Mouse (Mus musculus) stomach, postnatal 0 days (tissue): Measurements from ENCODE around the gene Tmem121. TPM values are rescaled to one million over a fixed set of nuclear protein-coding genes. Genes with fewer than 3 reads are reported as not detected.

Source experiments
- ATAC-seq: fragments of 200-750 bp; cut with Nextera tagmentation; 2 replicates; pipeline ENCODE4 v1.8.0; 2017; ENCODE audit not compliant: low FRiP score, low TSS enrichment
- DNase-seq: peaks from one replicate; pipeline ENCODE4 v3.0.0-alpha.2; 2016; ENCODE audit warnings: low spot score
- H3K27ac ChIP-seq: fragments of 300-500 bp; sonication (generic); replicated peaks from 2 replicates; pipeline ENCODE4 v1.5.1; 2014; ENCODE audit warnings: mild to moderate bottlenecking, control low read depth
- H3K27me3 ChIP-seq: fragments of 300-500 bp; sonication (generic); 2 replicates; pipeline ENCODE4 v1.6.1; 2014; ENCODE audit warnings: low read length; ENCODE audit not compliant: control insufficient read depth, insufficient read depth
- H3K36me3 ChIP-seq: fragments of 300-500 bp; sonication (generic); 2 replicates; pipeline ENCODE4 v1.6.1; 2014; ENCODE audit warnings: low read length, mixed read lengths; ENCODE audit not compliant: control insufficient read depth, insufficient read depth
- H3K4me1 ChIP-seq: fragments of 300-500 bp; sonication (generic); replicated peaks from 2 replicates; pipeline ENCODE4 v1.6.1; 2014; ENCODE audit warnings: antibody characterized with exemption; ENCODE audit not compliant: control insufficient read depth, insufficient read depth
- H3K4me2 ChIP-seq: fragments of 300-500 bp; sonication (generic); replicated peaks from 2 replicates; pipeline ENCODE4 v1.6.1; 2014; ENCODE audit warnings: low read depth, mild to moderate bottlenecking, control low read depth, moderate library complexity
- H3K4me3 ChIP-seq: fragments of 300-500 bp; sonication (generic); 2 replicates; pipeline ENCODE4 v1.5.1; 2014; ENCODE audit warnings: low read depth, low read length, control low read depth
- H3K9ac ChIP-seq: fragments of 300-500 bp; sonication (generic); 2 replicates; pipeline ENCODE4 v1.6.1; 2014; ENCODE audit warnings: mild to moderate bottlenecking, low read length, control low read depth, mixed read lengths
- H3K9me3 ChIP-seq: fragments of 300-500 bp; sonication (generic); 2 replicates; pipeline ENCODE4 v1.6.1; 2016; ENCODE audit warnings: low read length; ENCODE audit not compliant: control insufficient read depth
- CTCF ChIP-seq: IDR thresholded peaks from 2 replicates; pipeline ENCODE4 v1.5.1; 2016; ENCODE audit warnings: antibody characterized with exemption, low read depth, mild to moderate bottlenecking, moderate library complexity
- EP300 ChIP-seq: optimal IDR thresholded peaks from 2 replicates; pipeline ENCODE3; 2016; ENCODE audit warnings: antibody characterized with exemption
- WGBS: fragments of 180-500 bp; shearing (Covaris S2); extraction: QIAGEN DNeasy Blood & Tissue Kit; methylation state at CpG from one replicate; pipeline ENCODE4 v1.1.7; 2014; 5-methylcytosine and 5-hydroxymethylcytosine counted together
- polyA plus RNA-seq: library from polyadenylated mRNA; unstranded; fragments of >200 nt; fragmentation: Nextera tagmentation; extraction: Ambion mirVana; gene quantifications from 2 replicates; pipeline ENCODE4 v1.2.1, GENCODE M21; 2015

Gene Tmem121
- polyA plus RNA-seq, 1 experiment from 2014 or later, result 4.6 TPM

DNA sequence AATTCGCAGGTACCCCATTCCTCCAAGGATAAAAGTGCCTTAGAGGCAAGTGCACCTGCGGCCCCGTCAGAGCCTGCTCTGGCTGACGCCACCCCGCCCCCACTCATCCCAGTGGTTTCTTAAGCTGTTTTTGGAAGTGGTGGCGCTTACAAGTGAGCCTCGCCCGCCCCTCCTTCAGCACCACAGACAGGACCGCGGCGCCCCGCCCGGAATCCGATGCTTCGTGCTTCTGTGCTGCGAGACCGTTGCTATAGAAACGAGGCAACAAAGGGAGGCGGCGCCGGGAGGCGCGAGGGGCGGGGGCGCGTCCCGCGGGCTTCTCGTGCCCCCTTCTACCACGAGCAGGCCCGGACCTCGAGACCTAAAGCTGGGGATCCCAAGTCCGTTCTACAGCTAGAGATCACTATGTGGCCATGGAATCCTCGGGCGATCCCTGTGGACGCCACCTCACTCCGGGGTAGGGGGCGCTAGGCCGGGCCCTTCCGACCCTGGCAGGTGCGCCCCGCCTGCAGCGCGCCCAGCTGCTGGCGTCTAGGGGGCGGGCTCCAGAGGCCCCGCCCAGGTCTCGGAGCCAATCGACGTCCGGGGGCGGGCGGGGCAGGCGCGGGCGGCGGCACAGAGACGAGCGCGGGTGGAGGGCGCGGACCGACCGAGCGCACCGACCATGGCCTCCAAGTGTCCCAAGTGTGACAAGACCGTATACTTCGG lies 45.7 kb upstream of the Tmem121 start, which contains the start of gene Crip2:
Crip2 (plus strand) TSS at position 329 of the 708 bp plus-strand sequence.
- no peak for TF ChIP-seq EP300
- peak; percentile 48 for TF ChIP-seq CTCF
- H3K36me3 ChIP-seq, result peaks cover 18% of the 10 kb centered on the region
- DNase-seq (peak; percentile 87), ATAC-seq (peak; percentile 77)
- no peaks in the 10 kb centered on the region for H3K9me3 ChIP-seq
- H3K4me3 ChIP-seq, result peak within 1 kb of the TSS; percentile 55
- peaks cover 3% of the 10 kb centered on the region; the same call in 1 of the 2 replicates for H3K4me1 ChIP-seq
- H3K27me3 ChIP-seq, result no peaks in the 10 kb centered on the region
- peak within 1 kb of the TSS; percentile 61 for H3K9ac ChIP-seq
- under 1% methylated on average over 58 of the region's 68 CpGs for WGBS
- H3K27ac ChIP-seq, result peak within 1 kb of the TSS; percentile 82
- H3K4me2 ChIP-seq, result peak within 1 kb of the TSS; percentile 78

DNA sequence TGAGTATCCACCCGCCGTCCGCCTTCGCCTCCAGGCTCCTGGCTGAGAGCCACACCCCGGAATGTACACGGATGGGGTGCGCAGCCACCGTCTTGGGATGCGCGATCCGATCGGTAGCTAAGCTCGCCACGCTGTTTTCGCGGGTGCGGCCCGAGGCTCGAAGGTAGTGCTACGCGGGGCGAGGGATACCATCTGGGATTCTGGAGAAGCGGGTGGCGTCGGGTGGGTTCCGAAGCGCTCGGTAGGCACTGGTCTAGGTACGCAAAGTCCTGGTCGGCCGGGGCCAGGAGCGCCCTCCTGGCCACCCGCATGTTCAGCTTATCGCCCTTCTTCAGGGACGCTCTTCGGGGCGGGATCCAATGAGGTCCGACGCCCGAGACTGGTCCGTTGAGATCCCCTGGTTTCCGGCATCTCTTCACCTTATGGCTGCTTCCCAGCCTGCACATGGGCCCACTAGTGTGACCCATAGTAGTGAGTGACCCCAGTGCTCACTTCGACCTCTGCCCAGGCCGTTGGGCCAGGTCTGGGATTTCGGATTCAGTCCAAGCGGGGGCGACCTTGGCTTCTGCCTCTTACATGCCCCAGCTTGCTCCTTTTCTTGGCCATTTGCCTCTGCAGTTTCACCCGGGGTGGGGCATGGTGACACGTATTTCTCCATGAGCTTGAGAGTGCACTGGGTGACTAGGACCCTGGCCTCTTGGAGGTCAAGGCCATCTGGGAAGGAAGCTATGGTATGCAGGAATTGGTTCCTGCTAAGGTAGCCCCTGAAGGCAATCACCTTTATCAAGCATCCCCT lies 44.9 kb upstream of the Tmem121 start:
- Histone ChIP-seq H3K27me3 (no peaks in the 10 kb centered on the region), H3K27ac (peak overlapping the region; percentile 82), H3K9ac (peak overlapping the region; percentile 61), H3K9me3 (no peaks in the 10 kb centered on the region), H3K4me2 (peak overlapping the region; percentile 78), H3K4me1 (peaks cover 3% of the 10 kb centered on the region; the same call in 1 of the 2 replicates), H3K4me3 (peak overlapping the region; percentile 55), H3K36me3 (peaks cover 11% of the 10 kb centered on the region)
- TF ChIP-seq EP300 (no peak), CTCF (no peak)
- 3% methylated on average over 47 of the region's 49 CpGs for WGBS
- DNase-seq, result no peak
- no peak for ATAC-seq

DNA sequence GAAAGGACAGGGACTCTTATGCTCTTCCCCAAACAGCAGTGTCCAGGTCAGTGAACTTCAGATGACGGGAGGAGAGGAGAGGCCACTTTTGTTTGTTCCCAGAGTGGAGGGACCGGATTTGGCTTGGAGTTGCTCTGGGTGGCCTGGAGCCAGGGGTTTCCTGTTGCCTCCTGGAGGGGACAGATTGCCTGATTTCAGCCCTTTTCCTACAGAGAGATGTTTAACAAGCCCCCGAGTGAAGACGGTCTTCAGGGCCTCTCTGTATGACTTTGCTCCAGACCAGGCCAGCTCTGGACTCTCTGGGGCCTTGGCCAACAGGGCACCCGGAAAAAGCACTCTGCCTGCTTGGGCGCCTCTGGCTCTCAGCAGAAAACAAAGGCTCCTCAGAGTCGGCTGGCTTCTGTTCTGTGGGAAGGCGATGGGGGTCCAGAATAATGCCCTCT lies 44.2 kb upstream of the Tmem121 start:
- Histone ChIP-seq H3K4me3 (peak overlapping the region; percentile 55), H3K9me3 (no peaks in the 10 kb centered on the region), H3K27ac (peak overlapping the region; percentile 82), H3K27me3 (no peaks in the 10 kb centered on the region), H3K9ac (peak overlapping the region; percentile 61), H3K4me1 (peaks cover 7% of the 10 kb centered on the region), H3K36me3 (0 out of 2 replicates have a peak, but pooled peaks cover 4% of the 10 kb centered on the region), H3K4me2 (peak overlapping the region; percentile 78)
- TF ChIP-seq EP300 (no peak), CTCF (no peak)
- no peak for ATAC-seq
- DNase-seq, result no peak
- 44% methylated on average over 8 of the region's 8 CpGs for WGBS

DNA sequence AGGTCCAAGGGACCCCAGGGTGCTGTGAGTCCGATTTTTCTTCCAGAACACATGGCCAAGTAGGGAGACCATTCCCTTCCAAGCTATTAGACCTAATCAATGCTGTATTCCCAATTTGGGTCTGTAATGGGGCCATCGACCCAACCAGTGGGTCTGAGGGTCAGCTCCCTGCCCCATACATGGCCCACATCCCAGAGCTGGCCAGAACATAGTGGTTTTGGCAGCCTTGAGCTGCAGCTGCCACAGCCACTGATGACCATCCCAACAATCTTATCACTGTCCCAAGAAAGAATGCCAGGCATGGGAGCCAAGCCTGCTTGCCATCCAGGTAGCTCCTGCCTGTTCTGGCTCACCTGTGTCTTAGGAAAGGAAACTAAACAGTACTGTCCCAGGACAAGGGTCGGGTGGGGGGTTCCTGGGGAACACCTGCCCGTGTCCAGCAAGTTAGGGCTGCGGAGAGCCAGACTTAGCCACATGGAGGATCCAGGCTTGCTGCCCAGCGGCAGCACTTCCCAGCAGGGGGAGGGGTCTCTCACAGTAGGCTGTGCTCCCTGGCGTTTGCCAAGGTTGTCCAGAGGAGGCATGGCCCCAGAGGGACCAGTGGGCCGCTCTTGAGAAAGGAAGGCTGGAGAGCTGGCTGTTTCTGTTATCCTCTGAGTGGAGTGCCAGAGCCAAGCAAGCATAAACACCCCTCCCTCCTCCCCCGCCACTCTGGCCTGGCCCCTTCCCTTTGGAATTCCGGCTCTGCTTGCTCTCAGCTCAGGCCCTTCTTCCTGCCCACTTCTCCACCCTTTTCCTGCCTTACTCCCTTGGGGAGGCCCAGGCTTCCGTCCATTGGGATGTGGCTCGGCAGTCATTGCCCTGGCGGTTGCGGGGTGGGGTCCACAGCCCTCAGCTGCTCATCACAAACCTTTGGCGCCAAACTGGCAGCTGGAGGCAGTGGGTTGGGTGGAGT lies 43.4 kb upstream of the Tmem121 start:
- WGBS, result 13% methylated on average over 15 of the region's 15 CpGs

DNA sequence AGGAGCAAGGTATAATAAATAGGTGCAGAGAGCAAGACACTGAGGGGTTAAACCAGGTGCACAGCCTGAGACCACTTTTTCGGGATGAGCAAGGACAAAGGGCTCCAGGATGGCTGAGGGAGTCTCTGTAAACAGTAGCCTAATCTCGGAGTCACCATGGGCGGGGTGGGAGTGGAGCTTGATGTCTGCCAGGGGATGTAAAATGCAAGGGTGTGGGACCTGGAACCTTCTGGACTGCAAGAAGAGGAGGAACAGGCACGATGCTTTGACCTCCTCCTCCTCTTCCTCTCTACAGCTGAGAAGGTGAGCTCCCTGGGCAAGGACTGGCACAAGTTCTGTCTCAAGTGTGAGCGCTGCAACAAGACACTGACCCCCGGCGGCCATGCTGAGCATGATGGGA lies 42.6 kb upstream of the Tmem121 start:
- DNase-seq (no peak), ATAC-seq (no peak)
- TF ChIP-seq EP300 (no peak), CTCF (no peak)
- H3K4me2 ChIP-seq, result peak overlapping the region; percentile 78
- peak overlapping the region; percentile 21 for H3K4me3 ChIP-seq
- H3K4me1 ChIP-seq, result peaks cover 9% of the 10 kb centered on the region
- 0 out of 2 replicates have a peak overlapping the region, but pooled peaks have one; percentile 23 for H3K9ac ChIP-seq
- no peaks in the 10 kb centered on the region for H3K36me3 ChIP-seq
- no peaks in the 10 kb centered on the region for H3K9me3 ChIP-seq
- H3K27me3 ChIP-seq, result no peaks in the 10 kb centered on the region
- WGBS, result 52% methylated on average over 7 of the region's 7 CpGs
- peak overlapping the region; percentile 61; the same call in 1 of the 2 replicates for H3K27ac ChIP-seq

More for the DNA sequence above, 43.4 kb upstream of the Tmem121 start:
- Histone ChIP-seq H3K9ac (peak overlapping the region; percentile 48), H3K4me1 (peaks cover 7% of the 10 kb centered on the region), H3K4me3 (peak overlapping the region; percentile 55), H3K36me3 (no peaks in the 10 kb centered on the region), H3K9me3 (no peaks in the 10 kb centered on the region), H3K4me2 (peak overlapping the region; percentile 78), H3K27ac (peak overlapping the region; percentile 82), H3K27me3 (no peaks in the 10 kb centered on the region)
- ATAC-seq (peak; percentile 33; the same call in 1 of the 2 replicates), DNase-seq (peak; percentile 70)
- TF ChIP-seq CTCF (peak; percentile 27; the same call in 1 of the 2 replicates), EP300 (no peak)
